Mouse (Mus musculus) left cerebral cortex, adult 8-10 months (tissue): Measurements from ENCODE around the gene Rnf115. TPM values are rescaled to one million over a fixed set of nuclear protein-coding genes. Genes with fewer than 3 reads are reported as not detected.
"Not testable (repeated sequence)": the region's sequence is repeated elsewhere in the genome, so short reads cannot be mapped to it uniquely, and the experiment has no call there.

Source experiments
- DNase-seq, 2 experiments: peaks; one replicate each; pipeline ENCODE4 v3.0.0; 2022; ENCODE audit warnings: low spot score in 2 of 2
- total RNA-seq, 4 experiments: library from RNA; stranded (reverse); gene quantifications; 2 replicates each; pipeline ENCODE4 v1.2.4; 2022

The Rnf115 gene
- total RNA-seq: 10 to 100 TPM; 62.4 to 66.4 (median 64.4) TPM

DNA sequence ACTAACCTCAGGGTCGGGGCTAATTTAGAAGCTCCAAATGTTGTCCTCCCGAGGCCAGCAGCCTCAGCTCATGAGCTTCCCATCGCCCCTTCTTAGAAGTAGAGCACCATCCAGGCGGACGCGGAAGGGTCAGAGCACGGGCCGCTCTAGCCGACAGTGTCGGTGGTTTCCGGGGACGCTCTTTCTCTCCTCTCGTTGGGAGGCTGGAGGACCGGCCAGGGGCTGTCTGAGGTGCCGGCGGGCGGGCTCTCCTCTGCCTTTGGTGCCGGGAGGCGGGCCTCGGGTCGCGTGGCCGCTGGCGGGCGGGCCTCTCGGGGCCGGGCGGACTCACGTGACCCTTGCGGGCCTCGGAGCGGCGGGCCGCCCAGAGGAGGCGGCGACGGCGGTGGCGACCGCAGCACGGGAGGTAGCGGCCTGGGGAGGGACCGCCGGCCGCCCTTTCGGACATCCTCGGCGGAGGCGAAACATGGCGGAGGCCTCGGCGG, at the start of gene Rnf115, which contains the start of gene Polr3c:
Rnf115 (plus strand) TSS at position 322 of the 485 bp plus-strand sequence.
Polr3c (minus strand) TSS at position 286 of the 485 bp plus-strand sequence.
- peak; percentile 80 to 95 for DNase-seq

DNA sequence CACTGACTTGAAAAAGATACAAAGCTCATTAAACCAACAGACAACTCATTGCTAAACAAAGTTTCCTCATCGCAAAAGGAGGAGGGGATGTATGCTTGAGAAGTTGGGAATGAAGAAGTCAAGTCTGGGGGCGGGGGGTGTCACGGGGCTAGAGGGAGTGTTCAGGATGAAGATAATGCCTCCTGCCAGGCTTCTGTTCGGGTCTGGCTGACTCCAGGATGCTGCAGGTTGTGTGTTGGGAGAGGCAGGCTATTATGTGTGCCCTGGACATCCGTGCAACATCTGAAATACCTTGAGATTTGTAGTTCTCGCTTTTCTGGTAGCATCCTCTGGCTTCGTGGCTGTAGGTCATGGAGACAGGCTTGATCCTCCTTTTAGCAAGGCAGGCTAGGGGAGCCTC, 49.0 kb upstream of the Rnf115 start:
- no peak for DNase-seq

DNA sequence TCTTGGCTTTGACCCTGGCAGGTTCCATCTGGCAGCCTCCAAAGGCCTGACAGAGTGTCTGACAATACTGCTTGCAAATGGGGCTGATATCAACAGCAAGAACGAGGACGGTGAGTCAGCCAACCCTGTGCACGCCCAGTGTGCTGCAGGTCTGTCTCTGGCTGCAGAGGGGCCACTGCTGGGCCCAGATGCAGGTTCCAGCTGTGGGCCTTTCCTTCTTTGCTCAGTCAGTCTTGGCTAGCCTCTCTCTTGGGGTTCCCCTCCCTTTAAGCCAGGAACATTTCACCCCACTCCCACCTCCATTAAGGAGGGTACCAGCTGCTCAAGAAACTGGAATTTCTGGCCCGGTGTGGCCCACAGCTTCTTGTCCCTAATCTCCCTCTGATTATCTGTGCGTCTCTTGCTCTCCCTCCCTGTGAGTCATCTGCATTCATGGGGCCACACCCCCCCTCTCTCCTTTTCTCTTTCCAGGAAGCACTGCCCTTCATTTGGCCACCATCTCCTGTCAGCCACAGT, 48.2 kb upstream of the Rnf115 start:
- no peak for DNase-seq

DNA sequence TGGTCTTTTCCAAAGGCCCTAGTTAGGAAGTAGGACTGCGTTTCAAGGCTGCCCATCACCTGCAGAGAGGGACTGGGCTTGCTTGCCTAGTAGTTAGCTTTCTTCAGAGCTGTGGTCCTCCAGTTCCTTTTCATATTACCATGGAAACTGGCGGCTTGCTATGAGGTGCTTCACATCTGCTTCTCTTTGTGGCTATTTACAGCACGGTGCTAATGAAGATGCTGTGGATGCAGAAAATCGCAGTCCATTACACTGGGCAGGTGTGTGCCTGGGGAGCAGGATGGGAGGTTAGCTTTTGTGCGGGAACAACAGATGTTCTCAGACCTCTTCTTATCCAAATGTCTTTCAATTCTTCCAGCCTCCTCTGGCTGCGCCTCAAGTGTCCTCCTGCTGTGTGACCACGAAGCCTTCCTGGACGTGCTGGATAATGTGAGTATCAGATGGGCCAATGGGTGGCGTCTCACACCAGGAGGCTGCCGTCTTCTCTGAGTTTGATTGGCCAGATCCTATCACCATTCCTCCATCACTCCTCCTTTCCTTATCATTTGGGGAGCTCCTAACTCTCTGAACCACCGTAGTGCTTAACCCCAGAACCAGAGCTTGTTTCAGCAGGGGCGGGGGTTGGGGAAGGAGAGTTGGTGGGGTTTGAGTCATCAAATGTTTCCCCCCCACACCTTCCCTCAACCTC, 47.1 kb upstream of the Rnf115 start:
- DNase-seq: no peak

GRCm38 (mm10) chr3:96683496-96683895, 44.0 kb upstream of the Rnf115 start:
- DNase-seq: no peak

GRCm38 (mm10) chr3:96684151-96684821, 43.2 kb upstream of the Rnf115 start:
- no peak for DNase-seq

DNA sequence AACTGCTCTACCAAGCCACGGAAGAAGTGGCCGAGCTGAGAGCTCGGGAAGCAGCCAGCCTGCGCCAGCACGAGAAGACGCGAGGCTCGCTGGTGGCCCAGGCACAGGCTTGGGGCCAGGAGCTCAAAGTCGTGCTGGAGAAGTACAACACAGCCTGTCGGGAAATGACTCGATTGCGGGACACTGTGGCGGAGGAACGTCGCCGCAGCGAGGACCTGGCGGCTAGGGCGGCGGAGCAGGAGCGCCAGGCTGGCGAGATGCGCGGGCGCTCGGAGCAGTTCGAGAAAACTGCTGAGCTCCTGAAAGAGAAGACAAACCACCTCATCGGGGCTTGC, 42.7 kb upstream of the Rnf115 start:
- no peak for DNase-seq

DNA sequence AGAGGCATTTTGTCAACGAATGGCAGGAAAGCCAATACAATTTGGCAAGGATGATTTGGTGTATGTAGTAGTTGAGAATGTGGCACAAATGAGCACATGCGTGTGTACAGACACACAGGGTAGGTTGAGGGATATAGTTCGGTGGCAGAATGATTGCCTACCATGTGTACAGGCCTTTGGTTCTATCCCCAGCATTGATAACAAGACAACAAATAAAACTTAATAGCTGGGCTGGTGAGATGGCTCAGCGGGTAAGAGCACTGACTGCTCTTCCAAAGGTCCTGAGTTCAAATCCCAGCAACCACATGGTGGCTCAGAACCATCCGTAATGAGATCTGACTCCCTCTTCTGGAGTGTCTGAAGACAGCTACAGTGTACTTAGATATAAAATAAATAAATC, 41.4 kb upstream of the Rnf115 start:
- not testable (repeated sequence) for DNase-seq

DNA sequence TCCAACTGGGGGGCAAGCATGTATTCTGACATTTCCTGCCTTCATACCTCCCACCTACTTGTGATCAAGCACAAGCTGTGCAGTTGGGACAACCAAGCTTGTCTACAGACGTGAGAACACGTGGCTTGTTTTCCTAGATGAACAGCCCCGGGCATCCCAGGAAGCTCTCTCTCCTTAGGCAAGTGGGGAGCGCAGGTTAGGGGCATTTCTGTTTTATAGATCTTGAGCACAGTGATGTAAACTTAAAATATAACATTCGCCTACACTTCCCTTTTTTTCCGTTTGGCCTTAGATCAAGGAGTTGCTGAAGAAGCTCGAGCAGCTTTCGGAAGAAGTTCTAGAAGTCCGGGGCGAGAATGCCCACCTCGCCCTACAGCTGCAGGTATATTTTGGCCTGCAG, 38.6 kb upstream of the Rnf115 start:
- DNase-seq: no peak

DNA sequence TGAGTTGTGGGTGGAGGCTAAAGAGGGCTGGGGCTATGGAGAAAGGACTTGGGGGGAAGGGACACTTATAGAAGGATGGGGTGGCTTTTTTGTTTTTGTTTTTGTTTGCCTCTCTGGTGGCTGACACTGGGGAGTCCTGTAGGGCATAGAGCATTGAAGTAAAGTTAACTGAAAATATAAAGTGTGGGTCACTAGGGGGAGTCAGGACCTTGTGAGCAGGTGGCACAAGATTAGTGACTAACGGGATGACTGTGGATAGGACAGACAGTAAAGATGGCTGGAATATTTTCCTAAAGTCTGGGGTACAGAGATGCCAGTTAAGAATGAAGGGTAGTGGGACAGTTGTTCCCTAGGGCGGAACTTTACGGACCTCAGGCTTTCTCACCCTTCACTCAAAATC, 37.2 kb upstream of the Rnf115 start:
- DNase-seq: no peak

GRCm38 (mm10) chr3:96692506-96692905, 35.0 kb upstream of the Rnf115 start:
- no peak for DNase-seq

GRCm38 (mm10) chr3:96693579-96693978, 33.9 kb upstream of the Rnf115 start:
- DNase-seq: no peak

DNA sequence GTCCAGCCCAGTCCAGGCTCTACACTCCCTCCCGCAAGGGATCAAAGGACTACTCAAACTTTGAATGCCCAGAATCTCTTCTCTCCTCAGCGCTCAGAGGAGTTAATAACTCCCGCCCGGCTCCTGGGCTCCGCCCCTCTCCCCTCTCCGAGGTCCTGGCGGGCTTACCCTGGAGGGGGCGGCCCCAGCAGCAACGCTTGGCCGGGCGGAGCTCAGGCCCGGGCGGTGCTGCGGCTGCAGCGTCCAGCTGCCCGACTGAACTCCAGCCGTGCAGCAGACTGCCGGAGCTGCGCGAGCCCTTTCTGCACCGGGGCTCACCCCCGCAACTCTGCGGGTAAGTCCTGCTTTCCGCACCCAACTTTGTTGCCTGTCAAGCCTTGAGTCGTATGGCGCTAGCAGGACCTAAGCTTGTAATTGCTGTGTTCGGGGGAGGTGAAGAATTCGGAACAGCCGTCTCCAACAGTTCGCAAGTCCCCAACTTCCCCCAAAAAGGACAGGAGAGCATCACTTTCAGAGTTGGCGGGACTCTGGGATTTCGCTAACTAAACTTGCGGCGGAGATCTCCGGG, 31.2 kb upstream of the Rnf115 start, which contains the start of gene Pias3:
Pias3 (plus strand) TSS at position 187 of the 568 bp plus-strand sequence.
- no peak for DNase-seq

DNA sequence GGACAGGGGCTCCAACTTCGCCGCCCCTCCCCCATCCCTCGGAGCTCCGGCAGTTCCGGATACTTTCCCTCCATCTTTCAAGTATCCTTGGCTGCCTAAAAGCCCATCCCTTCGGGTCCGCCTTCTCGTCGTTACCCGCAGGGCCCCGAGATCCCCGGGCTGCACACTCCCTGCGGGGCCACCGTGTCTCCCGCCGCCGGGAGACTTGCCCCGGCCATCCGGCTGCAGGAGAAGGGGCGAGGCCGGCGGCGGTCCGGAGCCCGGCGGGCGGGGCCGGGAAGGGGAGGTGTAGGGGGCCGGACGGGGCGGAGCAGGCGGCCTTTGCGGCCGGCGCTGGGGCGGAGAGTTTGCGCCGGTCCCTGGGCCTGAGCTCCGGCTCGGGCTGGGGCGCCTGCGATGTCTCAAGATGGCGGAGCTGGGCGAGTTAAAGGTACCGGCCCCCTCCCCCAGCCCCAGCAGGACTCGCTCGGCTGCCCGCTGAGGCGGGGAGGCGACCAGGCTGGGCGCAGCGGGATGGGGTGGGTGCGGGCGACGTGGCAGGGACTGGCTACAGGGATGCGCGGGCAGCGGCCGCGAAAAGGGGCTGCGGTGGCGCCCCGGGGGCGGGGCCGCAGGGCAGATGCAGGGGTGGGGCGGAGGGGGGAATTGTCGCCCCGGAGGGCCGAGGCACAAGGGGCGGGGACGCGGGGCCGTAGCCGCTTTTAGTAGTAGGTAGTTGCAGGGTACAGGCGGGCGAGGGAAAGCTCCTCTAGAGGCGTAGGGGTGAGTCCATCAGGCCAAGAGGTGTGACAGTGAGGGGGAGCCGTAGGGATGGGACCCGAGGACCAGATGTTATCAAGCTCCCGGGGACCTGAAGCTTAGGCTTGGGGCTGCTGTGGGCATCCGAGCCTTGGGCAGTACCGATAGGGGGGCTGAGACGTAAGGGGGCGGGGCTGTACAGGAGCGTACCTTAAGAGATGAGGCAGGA, 30.4 kb upstream of the Rnf115 start:
- DNase-seq: peak; percentile 62 to 78

GRCm38 (mm10) chr3:96698993-96699690, 28.3 kb upstream of the Rnf115 start:
- peak in 1 of 2 experiments; percentile 65 for DNase-seq

GRCm38 (mm10) chr3:96700376-96700775, 27.1 kb upstream of the Rnf115 start:
- DNase-seq: no peak

GRCm38 (mm10) chr3:96701003-96701402, 26.5 kb upstream of the Rnf115 start:
- no peak for DNase-seq

DNA sequence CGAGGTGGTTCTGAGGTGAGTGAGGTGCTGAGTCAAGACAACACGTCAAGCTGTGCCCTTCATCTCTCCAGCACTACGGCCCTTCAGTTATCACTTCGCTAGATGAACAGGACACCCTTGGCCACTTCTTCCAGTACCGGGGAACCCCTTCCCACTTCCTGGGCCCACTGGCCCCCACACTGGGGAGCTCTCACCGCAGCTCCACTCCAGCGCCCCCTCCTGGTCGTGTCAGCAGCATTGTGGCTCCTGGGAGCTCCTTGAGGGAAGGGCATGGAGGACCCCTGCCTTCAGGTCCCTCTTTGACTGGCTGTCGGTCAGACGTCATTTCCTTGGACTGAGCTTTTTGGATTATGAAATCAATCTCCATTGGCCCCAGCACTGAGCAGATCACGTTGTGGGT, 22.7 kb upstream of the Rnf115 start:
- DNase-seq: no peak

- no peak for DNase-seq
Observed at GRCm38 (mm10) chr3:96706217-96706616, 21.2 kb upstream of the Rnf115 start.

DNA sequence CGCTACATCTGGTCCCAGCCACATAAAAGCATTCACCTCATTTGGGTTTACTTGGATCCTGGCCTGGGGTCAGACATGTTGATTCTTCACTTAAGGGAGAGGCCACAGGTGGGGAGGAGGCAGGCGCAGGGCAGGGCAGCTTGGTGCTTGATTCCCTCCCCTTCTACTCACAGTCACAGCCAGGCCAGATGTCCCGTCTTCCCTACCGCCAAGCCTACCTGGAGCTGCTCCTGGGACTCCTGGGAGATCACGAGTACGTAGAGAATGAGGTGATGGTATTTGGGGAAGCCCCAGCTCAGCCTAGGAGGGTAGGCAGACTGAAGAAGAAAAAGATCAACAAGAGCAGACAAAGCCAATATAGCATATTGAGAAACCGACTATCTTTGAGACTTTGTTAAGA, 20.5 kb upstream of the Rnf115 start:
- no peak for DNase-seq
